Comparison of ENCODE assay signal across 16 mouse cellular contexts in genomic region chr15:84871802-84872201, GRCm38 (mm10).
"Had no signal": no experiment of that assay in that cellular context is flagged by ENCODE, and none has a peak within 500 bp of the region (broad histone marks: within the 10 kb centered on the region; RNA-seq: fewer than 3 reads in every experiment).

No protein-coding gene starts in this region.

- DNase-seq: retina, postnatal 1 day; right cerebral cortex, adult 18-20 months; right cerebral cortex, postnatal 14 days; right cerebral cortex, postnatal 25 days; right cerebral cortex, postnatal 4 days; spleen, adult 18-20 months; thymus, adult 18-20 months; thymus, adult 2 months; thymus, postnatal 14 days; thymus, postnatal 25 days; thymus, postnatal 36 days; thymus, postnatal 4 days had no signal

- H3K27ac ChIP-seq: neural tube, embryonic 13.5 days; neural tube, embryonic 15.5 days; stomach, embryonic 15.5 days; stomach, postnatal 0 days had no signal

- H3K4me3 ChIP-seq: neural tube, embryonic 13.5 days; neural tube, embryonic 15.5 days; stomach, embryonic 15.5 days had no signal
